Mouse (Mus musculus): ENCODE results near the gene Ptprd.

DNA sequence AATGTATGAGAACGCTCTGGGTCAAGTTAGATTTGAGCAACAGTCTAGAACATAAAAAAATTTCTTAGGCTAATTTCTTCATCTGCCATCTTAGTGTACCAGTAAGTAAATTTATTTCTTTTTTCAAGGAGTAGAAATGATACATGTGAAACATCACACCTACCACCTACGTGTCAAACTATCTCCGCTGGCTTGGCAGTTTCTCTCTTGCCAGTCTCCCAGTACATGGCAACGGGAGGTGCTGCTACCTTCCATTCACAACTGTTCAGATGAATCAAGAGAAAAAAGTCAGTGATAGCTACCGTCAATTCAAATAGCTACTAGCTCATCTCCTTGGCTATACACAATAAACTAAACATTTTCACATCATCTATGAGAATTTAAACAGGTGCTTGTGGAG lies 1823.9 kb downstream of the Ptprd start:
- TF ChIP-seq CTCF (IDR thresholded peaks at IDR 0.05; ENCODE audit: low read depth): no peak
- no peak for TF ChIP-seq EP300 (optimal IDR thresholded peaks at IDR 0.05)

Measured in stomach, postnatal 0 days (tissue).